Mouse (Mus musculus) spleen, postnatal 36 days (tissue): ENCODE measurements at regions not wholly inside any gene's neighbourhood (a gene's known extent, or its start where the extent isn't known, plus 50 kb on each side); places are given as distances from the start of the nearest gene placed in this dataset.

ENCODE experiments used
- DNase-seq, 2 experiments: peaks; one replicate each; pipeline ENCODE4 v3.0.0; 2022; ENCODE audit warnings: low spot score in 2 of 2, mixed read lengths in 1 of 2

- no peak for DNase-seq
These were observed 78.2 kb upstream of the Slc16a7 start for GRCm38 (mm10) chr10:125467503-125467902.

GRCm38 (mm10) chr10:125488350-125488749 is 99.1 kb upstream of the Slc16a7 start:
- DNase-seq = no peak

- DNase-seq = no peak
These were observed 101.1 kb upstream of the Slc16a7 start for GRCm38 (mm10) chr10:125490395-125490794.

GRCm38 (mm10) chr10:125494489-125494888 is 105.2 kb upstream of the Slc16a7 start:
- no peak for DNase-seq

- DNase-seq = no peak
These were observed 109.1 kb upstream of the Slc16a7 start for GRCm38 (mm10) chr10:125498347-125498746.

GRCm38 (mm10) chr10:125500338-125500737 is 111.1 kb upstream of the Slc16a7 start:
- DNase-seq = no peak

GRCm38 (mm10) chr10:125515026-125515425 is 125.8 kb upstream of the Slc16a7 start:
- no peak for DNase-seq

- DNase-seq = no peak
These were observed 141.6 kb upstream of the Slc16a7 start for GRCm38 (mm10) chr10:125530876-125531275.

GRCm38 (mm10) chr10:125538316-125538715 is 149.1 kb upstream of the Slc16a7 start:
- no peak for DNase-seq

- no peak for DNase-seq
These were observed 197.4 kb upstream of the Slc16a7 start for GRCm38 (mm10) chr10:125586489-125587147.

- no peak for DNase-seq
These were observed 203.7 kb upstream of the Slc16a7 start for GRCm38 (mm10) chr10:125593006-125593405.

GRCm38 (mm10) chr10:125607787-125608617 is 218.7 kb upstream of the Slc16a7 start:
- DNase-seq = no peak

- DNase-seq = no peak
These were observed 221.1 kb upstream of the Slc16a7 start for GRCm38 (mm10) chr10:125610353-125610752.

GRCm38 (mm10) chr10:125612773-125613172 is 223.5 kb upstream of the Slc16a7 start:
- no peak for DNase-seq

GRCm38 (mm10) chr10:125621376-125621775 is 232.1 kb upstream of the Slc16a7 start:
- DNase-seq = no peak

- DNase-seq = no peak
These were observed 234.6 kb upstream of the Slc16a7 start for GRCm38 (mm10) chr10:125623836-125624235.

- no peak for DNase-seq
These were observed 278.6 kb upstream of the Slc16a7 start for GRCm38 (mm10) chr10:125667906-125668305.

- no peak for DNase-seq
These were observed 284.4 kb upstream of the Slc16a7 start for GRCm38 (mm10) chr10:125673637-125674036.

GRCm38 (mm10) chr10:125679644-125680043 is 286.3 kb upstream of the Lrig3 start:
- DNase-seq = no peak

GRCm38 (mm10) chr10:125685130-125685529 is 280.8 kb upstream of the Lrig3 start:
- DNase-seq = no peak

- DNase-seq = no peak
These were observed 272.5 kb upstream of the Lrig3 start for GRCm38 (mm10) chr10:125693505-125693904.

- no peak for DNase-seq
These were observed 269.8 kb upstream of the Lrig3 start for GRCm38 (mm10) chr10:125696159-125696558.

GRCm38 (mm10) chr10:125725077-125725680 is 240.8 kb upstream of the Lrig3 start:
- peak; percentile 8 to 24 for DNase-seq
